Mouse (Mus musculus): Measurements from ENCODE around the gene Kcnh2.

GRCm38 (mm10) chr5:24351701-24352171, 332 bp upstream of the Kcnh2 start:
- TF ChIP-seq POLR2A (IDR thresholded peaks at IDR 0.05; ENCODE audit: extremely low read depth, insufficient read depth, low read length), result peak; percentile 64; the same call in 1 of the 2 replicates
- no peak for TF ChIP-seq CTCF (IDR thresholded peaks at IDR 0.05; ENCODE audit: extremely low read depth, insufficient read depth, low read length)

All from cortical plate, adult 2 months (tissue).